Mouse (Mus musculus) frontal cortex, postnatal 36 days (tissue): ENCODE results near the gene Taar7a.
A peak's percentile ranks its signal among the peaks of the same experiment; 100 is the strongest.

Experiments used
- DNase-seq, 2 experiments: peaks; one replicate each; pipeline ENCODE4 v3.0.0; 2022; ENCODE audit warnings: low spot score in 2 of 2

Taar7a gene

GRCm38 (mm10) chr10:23993381-23993780 lies at the start of gene Taar7a:
Gene Taar7a, minus strand, starts transcription at chr10:23993481.
- no peak for DNase-seq

- DNase-seq, result no peak
Observed at GRCm38 (mm10) chr10:24040120-24040869, 47.0 kb upstream of the Taar7a start.

- DNase-seq, result no peak
Observed at GRCm38 (mm10) chr10:24037314-24037713, 44.0 kb upstream of the Taar7a start, which contains the start of gene Taar7e. Gene Taar7e, plus strand, starts transcription at chr10:24037614.

GRCm38 (mm10) chr10:24031347-24031746 lies 38.1 kb upstream of the Taar7a start:
- no peak for DNase-seq

- DNase-seq, result no peak
Observed at GRCm38 (mm10) chr10:24026922-24027321, 33.6 kb upstream of the Taar7a start, which contains the start of gene Taar7d. Gene Taar7d, plus strand, starts transcription at chr10:24027222.

- no peak for DNase-seq
Observed at GRCm38 (mm10) chr10:24008143-24008542, 14.9 kb upstream of the Taar7a start.

GRCm38 (mm10) chr10:24007034-24007433 lies 13.8 kb upstream of the Taar7a start:
- DNase-seq, result no peak

- no peak for DNase-seq
Observed at GRCm38 (mm10) chr10:24006442-24006841, 13.2 kb upstream of the Taar7a start.

GRCm38 (mm10) chr10:23999639-24000038 lies 6.4 kb upstream of the Taar7a start, which contains the start of gene Taar7b:
Gene Taar7b, plus strand, starts transcription at chr10:23999939.
- DNase-seq, result no peak

GRCm38 (mm10) chr10:23986419-23986818 lies 6.9 kb downstream of the Taar7a start:
- no peak for DNase-seq

- DNase-seq, result no peak
Observed at GRCm38 (mm10) chr10:23985546-23985945, 7.7 kb downstream of the Taar7a start, which contains the start of gene Taar6. Gene Taar6, minus strand, starts transcription at chr10:23985646.

GRCm38 (mm10) chr10:23978901-23979705 lies 14.2 kb downstream of the Taar7a start:
- peak; percentile 57 to 70 for DNase-seq

GRCm38 (mm10) chr10:23977958-23978357 lies 15.3 kb downstream of the Taar7a start:
- no peak for DNase-seq

- no peak for DNase-seq
Observed at GRCm38 (mm10) chr10:23971256-23971655, 22.0 kb downstream of the Taar7a start.

- DNase-seq, result no peak
Observed at GRCm38 (mm10) chr10:23970656-23971165, 22.6 kb downstream of the Taar7a start, which contains the start of gene Taar5. Gene Taar5, plus strand, starts transcription at chr10:23970706.

GRCm38 (mm10) chr10:23964921-23965610 lies 28.2 kb downstream of the Taar7a start:
- no peak for DNase-seq

GRCm38 (mm10) chr10:23963444-23963843 lies 29.8 kb downstream of the Taar7a start:
- no peak for DNase-seq

GRCm38 (mm10) chr10:23960444-23960915 lies 32.8 kb downstream of the Taar7a start, which contains the start of gene Taar4:
Gene Taar4, plus strand, starts transcription at chr10:23960494.
- no peak for DNase-seq

- DNase-seq, result no peak
Observed at GRCm38 (mm10) chr10:23959071-23959470, 34.2 kb downstream of the Taar7a start.

- no peak for DNase-seq
Observed at GRCm38 (mm10) chr10:23951714-23952113, 41.6 kb downstream of the Taar7a start.

- peak; percentile 8 to 11 for DNase-seq
Observed at GRCm38 (mm10) chr10:23949508-23950005, 43.7 kb downstream of the Taar7a start, which contains the start of gene Taar3. Gene Taar3, plus strand, starts transcription at chr10:23949558.
